Mouse (Mus musculus): ENCODE data around the gene Fkbpl.
A peak's percentile ranks its signal among the peaks of the same experiment; 100 is the strongest.

The Fkbpl gene

DNA sequence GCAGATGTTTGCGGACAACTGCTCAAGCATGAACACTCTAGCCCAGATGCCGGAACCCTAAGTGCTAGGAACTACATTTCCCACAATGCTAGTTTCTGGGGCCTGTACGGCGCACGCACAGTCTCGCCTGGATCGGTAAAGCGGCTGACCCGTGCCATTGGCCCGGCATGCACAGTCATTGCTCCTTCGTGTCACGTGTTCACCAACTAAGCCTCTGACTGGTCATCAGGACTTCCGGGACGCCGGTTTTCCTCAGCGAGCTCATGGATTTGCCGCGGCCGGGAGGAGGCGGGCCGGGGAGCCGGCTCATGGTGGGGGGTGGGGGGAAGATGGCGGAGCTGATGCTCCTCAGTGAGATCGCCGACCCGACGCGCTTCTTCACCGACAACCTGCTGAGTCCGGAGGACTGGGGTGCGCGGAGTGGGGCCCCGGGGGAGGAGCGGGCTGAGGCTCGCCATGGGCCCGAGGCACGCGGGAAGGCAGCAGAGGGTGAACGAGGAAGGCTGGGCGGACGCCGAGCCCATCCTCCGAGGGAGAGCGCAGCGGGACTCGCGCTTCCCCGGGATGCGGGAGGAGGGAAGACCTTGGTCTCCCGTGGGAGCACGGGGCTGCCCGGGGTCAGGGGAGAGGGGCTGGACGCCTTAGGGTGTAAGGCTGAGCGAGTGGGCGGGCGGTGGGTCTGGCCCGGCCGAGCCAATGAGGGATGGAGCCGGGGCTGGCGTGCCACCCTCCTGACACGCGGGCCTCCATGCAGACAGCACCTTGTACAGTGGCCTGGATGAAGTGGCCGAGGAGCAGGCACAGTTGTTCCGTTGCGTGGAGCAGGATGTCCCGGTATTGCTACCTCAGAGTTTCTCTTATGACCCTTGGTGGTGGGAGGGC lies 2.6 kb downstream of the Fkbpl start, which contains the start of gene Atf6b:
Gene Atf6b (plus strand): TSS at position 241 of the 882 bp plus-strand sequence.
- DNase-seq (ENCODE audit: extremely low read depth, low read depth, low spot score) = peak; percentile 86

DNA sequence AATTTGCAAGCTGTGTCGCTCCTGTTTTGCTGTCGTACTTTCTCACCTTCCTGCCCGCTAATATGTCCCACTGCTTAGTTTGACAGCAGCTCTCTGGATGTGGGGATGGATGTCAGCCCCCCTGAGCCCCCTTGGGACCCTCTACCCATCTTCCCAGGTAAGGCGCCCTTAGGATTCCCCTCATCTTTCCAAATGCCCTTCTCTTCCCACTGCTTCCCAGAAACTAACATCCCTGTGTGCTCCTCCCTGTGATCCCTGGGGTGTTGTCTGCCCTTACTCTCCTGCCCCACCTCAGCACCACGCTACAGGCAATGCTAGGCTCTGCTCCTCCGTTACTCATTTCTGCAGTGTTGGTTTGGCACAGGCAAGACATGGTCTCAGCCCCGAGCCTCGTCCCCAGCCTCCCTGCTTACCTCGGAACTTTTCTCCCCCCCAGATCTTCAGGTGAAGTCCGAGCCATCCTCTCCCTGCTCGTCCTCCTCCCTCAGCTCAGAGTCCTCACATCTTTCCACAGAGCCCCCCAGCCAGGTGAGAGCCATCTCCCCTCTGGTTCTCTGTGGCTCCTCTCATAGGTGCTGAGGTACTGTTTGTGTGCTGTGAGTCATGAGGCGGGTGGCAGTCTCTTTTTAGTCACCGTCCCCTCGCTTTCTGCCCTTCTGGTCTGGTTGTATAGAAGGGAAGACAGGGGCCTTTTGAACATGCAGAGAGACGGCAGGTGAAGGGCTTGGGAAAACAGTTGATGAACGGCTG lies 3.8 kb downstream of the Fkbpl start:
- no peak for DNase-seq (ENCODE audit: extremely low read depth, low read depth, low spot score)

DNA sequence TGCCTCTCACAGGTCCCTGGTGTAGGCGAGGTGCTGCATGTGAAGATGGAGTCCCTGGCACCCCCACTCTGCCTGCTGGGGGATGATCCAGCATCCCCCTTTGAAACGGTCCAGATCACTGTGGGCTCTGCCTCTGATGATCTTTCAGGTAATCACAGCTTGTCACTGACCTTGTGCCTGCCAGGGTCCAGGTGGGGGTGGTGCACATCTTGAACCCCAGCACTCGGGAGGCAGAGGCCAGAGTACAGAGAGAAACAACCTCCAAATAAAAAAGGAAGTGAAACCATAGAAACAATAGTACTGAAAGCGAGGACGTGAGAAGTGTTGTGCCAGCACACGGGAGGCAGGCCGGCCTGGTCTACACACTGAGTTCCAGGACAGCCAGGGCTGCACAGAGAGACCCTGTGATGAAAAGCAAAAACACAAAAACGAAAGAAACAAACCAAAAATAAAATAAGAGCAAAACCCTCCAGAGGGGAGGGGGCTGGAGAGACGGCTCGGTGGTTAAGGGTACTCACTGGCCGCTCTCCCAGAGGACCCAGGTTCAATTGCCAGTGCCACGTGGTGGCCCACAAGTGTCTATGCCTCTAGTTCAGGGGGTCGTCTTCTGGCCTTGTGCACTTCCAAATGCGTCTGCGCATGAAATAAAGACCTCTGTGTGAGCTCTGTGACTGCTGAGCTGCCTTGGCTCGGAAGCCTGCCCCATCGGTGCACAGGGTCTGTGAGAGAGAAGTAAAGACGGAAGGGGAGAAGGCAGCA lies 4.7 kb downstream of the Fkbpl start:
- no peak for DNase-seq (ENCODE audit: extremely low read depth, low read depth, low spot score)

DNA sequence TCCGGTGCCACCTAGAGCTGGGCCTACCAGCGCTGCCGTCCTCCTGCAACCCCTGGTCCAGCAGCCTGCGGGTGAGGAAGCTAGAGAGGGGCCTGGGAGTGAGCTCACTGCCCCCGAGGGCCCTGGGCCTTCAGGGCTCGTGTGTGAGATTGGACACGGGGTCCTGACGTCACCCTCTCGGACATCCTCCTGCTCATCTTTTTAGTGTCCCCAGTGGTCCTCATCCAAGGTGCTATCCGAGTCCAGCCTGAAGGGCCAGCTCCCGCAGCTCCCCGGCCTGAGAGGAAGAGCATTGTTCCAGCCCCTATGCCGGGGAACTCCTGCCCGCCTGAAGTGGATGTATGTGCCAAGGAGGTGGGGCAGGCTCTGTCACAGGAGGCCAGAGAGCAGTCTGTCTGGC lies 6.2 kb downstream of the Fkbpl start:
- no peak for DNase-seq (ENCODE audit: extremely low read depth, low read depth, low spot score)

DNA sequence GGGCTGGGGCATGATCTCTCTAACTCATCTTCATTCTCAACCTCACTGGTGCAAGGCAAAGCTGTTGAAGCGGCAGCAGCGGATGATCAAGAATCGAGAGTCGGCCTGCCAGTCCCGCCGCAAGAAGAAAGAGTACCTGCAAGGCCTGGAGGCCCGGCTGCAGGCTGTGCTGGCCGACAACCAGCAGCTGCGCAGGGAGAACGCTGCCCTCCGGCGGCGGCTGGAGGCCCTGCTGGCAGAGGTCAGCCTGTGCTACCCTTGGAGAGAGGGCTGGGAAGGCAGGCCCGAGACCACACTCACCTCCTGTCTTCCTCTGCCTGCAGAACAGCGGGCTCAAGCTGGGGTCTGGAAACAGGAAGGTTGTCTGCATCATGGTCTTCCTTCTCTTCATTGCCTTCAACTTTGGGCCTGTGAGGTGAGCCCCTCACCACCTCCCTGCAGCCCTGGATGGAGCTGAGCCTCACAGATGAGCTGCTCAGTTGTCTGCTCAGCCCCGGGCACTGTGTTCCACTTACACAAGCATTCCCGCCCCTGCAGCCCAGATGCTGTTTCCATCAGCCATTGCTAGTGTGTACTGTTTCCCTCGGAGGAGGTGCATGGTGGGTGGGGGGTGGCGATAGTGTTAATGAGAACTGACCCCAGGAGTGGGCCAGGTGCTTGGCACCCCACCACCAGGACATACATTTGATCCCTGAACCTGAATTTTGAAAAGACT lies 7.1 kb downstream of the Fkbpl start:
- no peak for DNase-seq (ENCODE audit: extremely low read depth, low read depth, low spot score)

DNA sequence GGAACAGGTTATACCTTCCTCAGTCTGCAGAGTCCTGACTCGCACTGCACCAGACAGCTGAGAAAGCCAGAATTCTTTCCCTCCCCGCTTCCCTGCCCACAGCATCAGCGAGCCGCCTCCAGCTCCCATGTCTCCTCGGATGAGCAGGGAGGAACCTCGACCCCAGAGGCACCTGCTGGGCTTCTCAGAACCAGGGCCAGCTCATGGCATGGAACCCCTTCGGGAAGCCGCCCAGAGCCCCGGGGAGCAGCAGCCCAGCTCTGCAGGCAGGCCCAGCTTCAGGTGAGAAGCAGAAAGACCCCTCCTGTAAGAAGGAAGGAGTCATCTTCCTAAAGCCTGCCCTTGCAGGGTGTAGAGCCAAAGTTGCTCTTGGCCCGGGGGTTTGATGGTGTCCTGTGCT lies 8.0 kb downstream of the Fkbpl start:
- DNase-seq (ENCODE audit: extremely low read depth, low read depth, low spot score) = no peak

DNA sequence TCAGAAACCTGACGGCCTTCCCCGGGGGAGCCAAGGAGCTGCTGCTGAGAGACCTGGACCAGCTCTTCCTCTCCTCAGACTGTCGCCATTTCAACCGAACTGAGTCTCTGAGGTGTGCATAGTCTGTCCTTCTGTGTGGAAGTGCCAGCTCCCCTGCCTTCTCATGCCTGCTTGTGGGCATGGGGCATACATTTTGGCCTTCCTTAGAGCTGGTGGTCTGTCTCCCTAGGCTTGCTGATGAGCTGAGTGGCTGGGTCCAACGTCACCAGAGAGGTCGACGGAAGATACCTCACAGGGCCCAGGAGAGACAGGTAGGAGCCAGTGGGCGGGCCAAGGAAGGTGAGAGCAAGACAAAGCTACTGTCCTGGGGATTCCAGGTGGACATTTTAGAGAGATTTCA lies 8.4 kb downstream of the Fkbpl start:
- DNase-seq (ENCODE audit: extremely low read depth, low read depth, low spot score) = no peak

DNA sequence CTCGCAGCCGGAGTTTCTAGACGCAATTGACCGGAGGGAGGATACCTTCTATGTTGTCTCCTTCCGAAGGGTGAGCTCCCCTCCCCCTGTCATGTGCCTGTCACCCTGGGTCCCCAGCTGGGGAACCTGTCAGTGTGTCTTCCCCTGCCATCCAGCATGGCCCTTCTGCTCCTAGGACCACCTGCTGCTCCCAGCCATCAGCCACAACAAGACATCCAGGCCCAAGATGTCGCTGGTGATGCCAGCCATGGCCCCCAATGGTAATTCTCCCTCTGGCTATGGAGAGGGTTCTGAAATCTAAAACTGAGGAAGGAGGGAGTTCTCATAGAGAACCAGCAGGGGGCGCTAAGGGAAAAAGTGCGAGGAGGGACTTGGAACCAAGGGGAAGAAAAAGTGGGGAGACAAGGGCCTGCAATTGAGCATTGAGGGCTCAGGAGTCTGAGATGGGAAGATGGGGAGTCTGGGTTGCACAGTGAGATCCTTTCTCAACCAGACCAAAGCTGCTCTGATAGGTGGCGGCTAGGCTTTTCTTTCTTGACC lies 9.3 kb downstream of the Fkbpl start:
- no peak for DNase-seq (ENCODE audit: extremely low read depth, low read depth, low spot score)

DNA sequence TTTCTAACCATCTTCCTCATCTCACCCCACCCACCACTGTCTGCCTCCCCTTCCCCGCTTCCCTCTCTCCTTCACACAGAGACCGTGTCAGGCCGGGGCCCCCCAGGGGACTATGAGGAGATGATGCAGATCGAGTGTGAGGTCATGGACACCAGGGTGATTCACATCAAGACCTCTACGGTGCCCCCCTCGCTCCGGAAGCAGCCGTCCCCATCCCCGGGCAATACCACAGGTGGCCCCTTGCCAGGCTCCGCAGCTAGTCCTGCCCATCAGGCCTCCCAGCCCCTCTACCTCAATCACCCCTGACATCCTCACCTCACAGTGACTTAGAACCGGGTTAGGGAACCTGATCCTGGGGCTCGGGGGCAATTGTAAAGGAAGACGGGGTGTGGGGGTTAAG lies 9.8 kb downstream of the Fkbpl start:
- DNase-seq (ENCODE audit: extremely low read depth, low read depth, low spot score) = no peak

DNA sequence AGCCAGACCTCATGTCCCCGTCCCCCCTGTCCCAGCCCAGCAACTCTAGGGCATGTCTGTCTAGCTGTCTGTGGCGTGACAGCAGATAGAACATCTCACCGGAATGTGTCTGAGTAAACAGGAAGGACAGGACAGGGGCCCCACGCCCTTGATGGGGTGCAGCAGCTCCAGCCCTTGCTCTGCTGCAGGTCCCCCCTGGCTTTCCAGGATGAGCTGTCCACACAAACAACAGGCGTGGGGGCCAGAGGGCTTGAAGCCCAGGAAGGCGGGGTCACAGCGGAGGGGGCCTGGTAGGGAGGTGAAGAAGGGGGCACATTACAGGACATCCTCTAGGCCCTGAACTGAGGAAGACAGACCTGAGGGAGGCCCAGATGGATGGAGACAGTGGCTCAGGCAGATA lies 10.6 kb downstream of the Fkbpl start:
- DNase-seq (ENCODE audit: extremely low read depth, low read depth, low spot score) = no peak

DNA sequence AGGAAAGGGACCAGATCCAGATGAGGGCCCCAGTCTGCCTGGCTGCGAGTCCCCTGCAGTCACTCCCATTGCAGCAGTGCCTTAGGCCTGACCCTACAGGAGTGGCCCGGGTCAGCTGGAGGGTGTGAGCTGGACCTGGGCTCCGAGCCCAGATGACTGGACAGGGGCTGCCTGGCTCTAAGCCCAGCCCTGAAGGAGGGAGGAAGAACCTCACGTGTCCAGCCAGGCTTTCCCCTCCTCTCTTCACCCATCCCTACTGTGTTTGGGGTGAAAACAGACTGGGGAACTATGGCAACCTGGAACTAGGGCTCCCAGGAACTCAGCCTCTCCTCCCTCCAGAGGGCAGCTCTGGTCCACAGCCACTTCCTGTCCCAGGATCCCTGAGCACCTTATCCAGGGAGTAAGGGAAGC lies 11.0 kb downstream of the Fkbpl start:
- no peak for DNase-seq (ENCODE audit: extremely low read depth, low read depth, low spot score)

DNA sequence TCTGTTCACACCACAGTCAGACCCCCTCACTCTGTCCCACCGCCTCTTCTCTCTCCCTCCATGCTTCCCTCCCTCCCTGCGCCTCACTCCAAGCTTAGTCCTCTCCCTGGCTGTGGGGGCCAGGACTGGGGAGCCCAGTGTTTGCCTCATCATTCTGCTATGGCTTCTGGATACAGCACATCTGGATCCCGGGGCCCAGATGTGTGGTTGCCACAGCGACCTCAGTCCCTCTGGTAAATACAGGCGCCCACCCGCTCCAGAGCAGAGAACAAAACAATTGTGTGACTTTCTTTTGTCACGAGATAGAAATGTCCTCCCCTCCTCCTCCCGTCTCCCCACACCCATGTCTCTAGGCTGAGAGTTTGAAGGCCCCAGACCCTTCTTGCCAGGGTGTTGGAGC lies 12.1 kb downstream of the Fkbpl start:
- DNase-seq (ENCODE audit: extremely low read depth, low read depth, low spot score) = no peak

DNA sequence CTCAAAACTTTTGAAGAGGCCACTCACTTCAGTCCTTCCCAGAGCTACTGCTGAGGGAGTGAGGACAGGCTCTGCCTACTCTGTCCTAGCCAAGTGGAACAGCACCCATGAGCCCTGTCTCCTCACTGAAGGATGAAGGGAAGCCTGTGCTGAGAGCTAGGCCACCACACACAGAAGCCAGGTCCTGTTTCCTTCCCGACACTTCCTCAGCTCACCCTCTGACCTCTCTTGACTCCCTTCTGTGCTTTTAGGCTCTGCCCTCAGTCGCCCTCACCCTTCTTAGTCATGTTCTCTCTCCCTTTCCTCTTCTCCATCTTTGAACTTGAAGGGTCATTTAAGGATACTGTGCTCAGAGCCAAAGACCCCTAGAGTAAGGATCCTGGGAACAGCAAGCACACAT lies 12.7 kb downstream of the Fkbpl start:
- no peak for DNase-seq (ENCODE audit: extremely low read depth, low read depth, low spot score)

DNA sequence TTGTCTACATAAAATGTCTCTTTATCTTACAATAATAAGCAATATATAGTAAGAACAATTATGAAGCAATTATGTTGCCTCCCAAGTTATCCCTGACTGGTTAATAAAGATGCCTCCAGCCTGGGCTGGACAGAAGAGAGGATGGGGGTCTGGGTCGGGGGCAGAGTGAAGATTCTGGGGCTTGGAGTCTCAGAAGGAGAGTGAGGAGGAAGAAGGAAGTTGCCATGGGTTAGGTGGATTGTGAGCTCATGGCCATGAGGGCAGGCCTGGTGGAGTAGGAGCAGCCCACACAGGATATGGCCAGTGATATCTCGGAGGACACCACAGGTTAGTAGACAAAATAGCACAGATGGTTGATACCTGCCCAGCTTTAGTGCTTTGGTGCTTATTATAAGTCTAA lies 13.6 kb downstream of the Fkbpl start:
- no peak for DNase-seq (ENCODE audit: extremely low read depth, low read depth, low spot score)

DNA sequence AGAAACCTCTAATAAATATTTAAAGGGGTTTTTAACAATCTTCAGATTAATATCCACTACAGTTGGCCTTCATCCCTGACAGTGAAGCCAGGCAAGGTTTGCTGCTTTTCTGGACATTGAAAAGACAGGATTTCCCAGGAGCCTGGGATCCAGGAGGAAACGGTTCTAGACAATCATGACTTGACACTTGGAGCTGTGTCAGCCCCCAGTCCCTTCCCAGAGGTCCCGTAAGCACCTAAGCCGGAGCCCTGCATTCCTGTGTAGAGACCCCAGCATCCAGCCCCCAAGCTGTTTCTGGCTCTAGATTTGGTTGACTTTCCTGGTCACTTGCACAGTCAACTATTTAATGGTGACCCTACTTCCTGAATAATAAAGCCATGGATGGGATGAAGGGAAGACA lies 14.0 kb downstream of the Fkbpl start:
- DNase-seq (ENCODE audit: extremely low read depth, low read depth, low spot score) = no peak

DNA sequence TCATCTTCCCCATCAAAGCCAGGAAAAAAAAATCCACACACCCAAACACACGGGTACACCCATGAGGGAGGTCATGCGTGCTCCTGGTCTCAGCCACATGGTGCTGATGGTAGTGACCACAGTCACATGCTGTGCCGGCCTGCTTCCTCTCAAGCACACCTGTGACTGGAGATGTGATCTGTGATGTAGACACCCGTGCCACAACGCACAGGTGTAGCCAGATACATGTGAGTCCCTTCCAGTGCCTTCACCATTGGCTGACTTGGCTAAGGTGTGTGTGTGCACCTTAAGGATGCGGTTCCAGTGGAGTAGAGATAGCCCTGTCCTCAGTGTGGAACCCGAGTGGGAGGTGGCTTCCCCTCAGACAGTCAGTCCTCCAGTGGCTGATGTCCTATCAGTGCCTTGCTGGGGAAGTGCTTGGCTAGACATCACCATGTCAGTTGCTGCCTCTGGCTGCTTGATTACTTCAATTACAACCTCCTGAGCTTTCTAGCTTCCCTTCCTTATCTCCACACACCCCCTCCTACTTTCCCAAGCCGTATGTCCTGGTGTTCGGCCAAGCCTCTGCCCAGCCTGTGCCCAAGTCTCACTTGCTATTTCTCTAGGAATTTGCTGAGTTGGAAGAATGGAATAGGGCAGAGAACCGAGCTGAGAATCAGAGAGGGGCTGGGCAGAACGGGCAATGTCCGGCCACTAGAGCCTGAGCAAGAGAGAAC lies 14.8 kb downstream of the Fkbpl start:
- no peak for DNase-seq (ENCODE audit: extremely low read depth, low read depth, low spot score)

DNA sequence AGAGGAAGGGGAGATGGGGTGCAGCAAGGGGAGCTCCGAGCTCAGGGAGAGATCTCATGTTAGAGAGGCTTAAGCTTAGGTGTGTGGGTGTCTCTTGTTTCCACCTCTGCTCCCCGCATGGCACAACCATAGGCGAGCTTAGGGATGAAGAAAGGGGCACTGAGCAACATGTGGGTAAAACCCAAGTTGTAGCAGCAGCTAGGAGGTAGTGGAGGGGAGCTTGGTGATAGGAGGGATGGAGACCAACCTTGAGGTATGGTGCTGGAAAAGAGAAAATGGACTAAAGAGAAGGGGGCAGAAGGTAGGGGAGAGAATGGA lies 15.3 kb downstream of the Fkbpl start:
- no peak for DNase-seq (ENCODE audit: extremely low read depth, low read depth, low spot score)

DNA sequence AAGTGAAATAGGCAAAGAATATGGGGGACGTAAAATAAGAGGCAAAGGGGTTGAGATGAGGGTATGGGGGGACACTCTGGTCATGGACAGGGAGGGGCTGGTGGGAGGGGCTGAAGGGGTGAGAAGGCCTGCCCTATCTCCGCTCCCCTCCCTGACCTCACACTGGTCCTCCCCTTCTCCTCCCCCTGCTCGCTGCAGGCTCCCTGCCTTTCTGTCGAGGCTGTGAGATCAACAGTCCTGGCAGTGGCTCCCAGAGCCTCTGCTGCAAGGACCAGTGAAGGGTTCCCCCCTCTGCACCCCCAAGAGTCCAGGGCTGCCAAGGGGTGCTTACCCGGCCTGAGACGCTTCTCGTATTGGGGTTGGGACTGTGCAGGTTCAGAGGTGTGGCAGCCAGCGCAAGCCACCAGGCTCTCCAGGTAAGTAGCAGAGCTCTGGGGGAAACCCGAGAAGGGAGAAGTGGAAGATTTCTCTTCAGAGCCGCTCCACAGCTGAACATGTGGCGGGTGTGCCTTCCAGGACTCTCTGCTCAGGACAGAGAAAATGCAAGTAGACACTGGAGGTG lies 15.8 kb downstream of the Fkbpl start:
- DNase-seq (ENCODE audit: extremely low read depth, low read depth, low spot score) = no peak

DNA sequence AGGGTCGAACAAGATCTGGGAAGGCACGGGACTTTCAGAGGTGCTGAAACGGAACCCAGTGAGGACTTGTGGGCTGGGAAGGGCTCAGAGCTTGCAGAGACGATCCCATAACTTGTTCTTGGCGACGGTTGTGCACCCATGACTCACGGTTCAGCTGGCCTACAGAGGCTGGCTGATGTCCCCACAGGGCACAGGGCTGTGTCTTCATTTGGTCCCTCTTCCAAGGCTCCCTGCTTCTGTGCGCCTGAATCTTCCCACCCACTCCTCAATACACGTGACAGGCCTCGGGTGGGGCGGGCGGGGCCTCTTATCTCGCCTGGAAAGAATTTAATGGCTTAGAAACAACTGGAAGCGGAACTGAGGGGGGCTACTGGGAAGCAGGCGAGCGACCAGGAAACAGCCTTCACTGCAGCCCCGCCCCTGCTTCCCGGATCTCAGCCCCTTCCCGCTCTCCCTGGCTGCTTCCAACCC lies 16.6 kb downstream of the Fkbpl start:
- no peak for DNase-seq (ENCODE audit: extremely low read depth, low read depth, low spot score)

DNA sequence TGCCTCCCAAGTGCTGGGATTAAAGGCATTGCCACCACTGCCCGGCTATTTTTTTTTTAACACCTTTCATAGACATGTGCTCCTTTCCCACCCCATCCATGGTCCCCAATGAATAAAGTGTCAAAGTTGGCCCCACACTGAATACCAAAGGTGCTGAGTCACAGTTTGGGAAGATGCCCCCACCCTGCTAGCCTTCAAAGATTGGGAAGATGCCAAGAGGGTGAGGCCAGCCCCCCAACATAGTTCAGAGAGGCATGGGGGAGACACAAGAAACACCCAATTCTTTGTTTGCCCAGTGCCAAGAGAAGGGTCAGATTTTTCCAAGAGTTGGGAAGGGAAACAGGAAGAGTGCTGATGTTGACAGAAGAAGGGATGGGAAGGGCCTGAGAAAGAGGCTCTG lies 17.9 kb downstream of the Fkbpl start:
- no peak for DNase-seq (ENCODE audit: extremely low read depth, low read depth, low spot score)
